Mouse (Mus musculus) adrenal gland, postnatal 14 days (tissue): Measurements from ENCODE around the gene Tsks. TPM values are rescaled to one million over a fixed set of nuclear protein-coding genes. Genes with fewer than 3 reads are reported as not detected.

Experiments
- total RNA-seq: library from RNA; stranded (reverse); gene quantifications from 2 replicates; pipeline ENCODE4 v1.2.3, GENCODE M21; 2021

The Tsks gene
- total RNA-seq, 1 experiment from 2014 or later = not detected

Other genes with a start within 250 kb of the Tsks start
- not detected in 2 replicates for gene Izumo2, start 234.5 kb upstream of the Tsks start, total RNA-seq
- gene Vrk3, start 194.8 kb upstream of the Tsks start, total RNA-seq = 34.3 and 52.4 TPM in 2 replicates
- gene Zfp473, start 192.2 kb upstream of the Tsks start, total RNA-seq = 0.79 and 1.3 TPM in 2 replicates
- 45.7 and 59.1 TPM in 2 replicates for gene Nup62, start 127.1 kb upstream of the Tsks start, total RNA-seq
- 2.0 and 13.8 TPM in 2 replicates for gene Il4i1, start 126.8 kb upstream of the Tsks start, total RNA-seq
- 147 and 165 TPM in 2 replicates for gene Atf5, start 126.5 kb upstream of the Tsks start, total RNA-seq
- 90.6 and 104 TPM in 2 replicates for gene Akt1s1, start 94.2 kb upstream of the Tsks start, total RNA-seq
- 58.8 and 66.1 TPM in 2 replicates for gene Tbc1d17, start 94.1 kb upstream of the Tsks start, total RNA-seq
- 35.2 and 45.1 TPM in 2 replicates for gene Pnkp, start 86.1 kb upstream of the Tsks start, total RNA-seq
- gene Ptov1, start 73.4 kb upstream of the Tsks start, total RNA-seq = 239 and 241 TPM in 2 replicates
- 75.3 and 87.2 TPM in 2 replicates for gene Med25, start 50.5 kb upstream of the Tsks start, total RNA-seq
- gene Fuz, start 47.1 kb upstream of the Tsks start, total RNA-seq = 23.5 and 24.8 TPM in 2 replicates
- 81.2 and 83.2 TPM in 2 replicates for gene Ap2a1, start 13.7 kb upstream of the Tsks start, total RNA-seq
- 9.6 and 12.4 TPM in 2 replicates for gene Cpt1c, start 31.6 kb downstream of the Tsks start, total RNA-seq
- 224 and 250 TPM in 2 replicates for gene Prmt1, start 43.4 kb downstream of the Tsks start, total RNA-seq
- gene Irf3, start 54.4 kb downstream of the Tsks start, total RNA-seq = 95.1 and 108 TPM in 2 replicates
- gene Bcl2l12, start 55.5 kb downstream of the Tsks start, total RNA-seq = 16.1 and 16.6 TPM in 2 replicates
- gene Scaf1, start 73.2 kb downstream of the Tsks start, total RNA-seq = 76.3 and 77.2 TPM in 2 replicates
- 60.3 and 63.4 TPM in 2 replicates for gene Rras, start 74.8 kb downstream of the Tsks start, total RNA-seq
- gene Prr12, start 109.7 kb downstream of the Tsks start, total RNA-seq = 42.6 and 44.6 TPM in 2 replicates
- 41.6 and 47.5 TPM in 2 replicates for gene Nosip, start 119.2 kb downstream of the Tsks start, total RNA-seq
- gene Prrg2, start 119.5 kb downstream of the Tsks start, total RNA-seq = 16.0 and 16.3 TPM in 2 replicates
- gene Rcn3, start 149.0 kb downstream of the Tsks start, total RNA-seq = 38.2 and 39.1 TPM in 2 replicates
- 138 and 152 TPM in 2 replicates for gene Fcgrt, start 160.6 kb downstream of the Tsks start, total RNA-seq
- 1,189 and 1,386 TPM in 2 replicates for gene Rps11, start 181.2 kb downstream of the Tsks start, total RNA-seq
- 1,693 and 2,079 TPM in 2 replicates for gene Rpl13a, start 185.6 kb downstream of the Tsks start, total RNA-seq
- not detected in 2 replicates for gene Gm45713, start 193.0 kb downstream of the Tsks start, total RNA-seq
- 13.3 and 25.0 TPM in 2 replicates for gene Flt3l, start 193.2 kb downstream of the Tsks start, total RNA-seq
- 55.6 and 58.5 TPM in 2 replicates for gene Pih1d1, start 211.1 kb downstream of the Tsks start, total RNA-seq
- 59.8 and 59.9 TPM in 2 replicates for gene Aldh16a1, start 211.4 kb downstream of the Tsks start, total RNA-seq
- gene Slc17a7, start 220.7 kb downstream of the Tsks start, total RNA-seq = 0.22 and 0.79 TPM in 2 replicates
- gene Gfy, start 236.4 kb downstream of the Tsks start, total RNA-seq = not detected in 2 replicates
- not detected in 2 replicates for gene Pth2, start 237.8 kb downstream of the Tsks start, total RNA-seq